Mouse (Mus musculus): ENCODE data around the gene Lrg1.
"Not testable (repeated sequence)": the region's sequence is repeated elsewhere in the genome, so short reads cannot be mapped to it uniquely, and the experiment has no call there.

The Lrg1 gene

DNA sequence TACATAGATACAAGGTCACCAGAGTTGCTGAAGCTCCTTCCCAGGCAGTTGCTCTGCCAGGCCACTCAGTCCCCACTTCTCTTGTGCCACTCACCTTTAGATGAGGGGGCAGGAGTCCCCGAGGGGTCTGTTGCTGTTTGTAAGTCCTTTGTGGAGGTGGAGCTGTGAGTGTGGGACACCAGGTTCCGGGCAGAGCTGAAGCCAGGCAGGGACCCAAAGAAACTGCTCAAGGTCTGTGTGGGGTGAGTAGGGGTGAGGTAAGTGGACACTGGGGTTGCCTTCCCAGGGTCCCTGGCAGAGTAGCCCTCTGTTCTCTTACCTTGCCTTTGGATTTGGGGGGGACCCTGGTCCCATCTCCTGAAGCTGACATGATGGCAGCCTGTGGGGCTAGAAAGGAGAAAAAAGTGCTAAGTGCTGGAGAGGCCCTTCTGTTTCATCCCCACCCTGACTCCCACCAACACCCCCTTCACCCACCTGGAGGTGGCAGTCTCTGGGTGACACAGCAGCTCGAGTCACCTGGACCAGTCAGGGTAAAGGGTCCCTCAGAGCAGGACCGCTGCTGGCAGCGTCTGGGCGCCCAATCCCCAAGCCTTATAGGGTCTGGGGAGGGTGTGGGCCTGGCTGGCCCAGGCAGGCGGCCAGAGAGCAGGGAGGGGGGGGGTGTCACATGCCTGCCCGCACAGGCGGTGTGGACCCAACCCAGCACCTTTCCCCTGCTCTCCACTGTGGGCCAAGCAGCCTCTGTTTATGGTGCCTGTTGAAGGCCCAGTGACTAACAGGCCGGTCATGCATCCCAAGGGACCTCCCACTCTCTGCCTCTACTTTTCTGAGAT lies 12.4 kb downstream of the Lrg1 start, which contains the start of gene Plin4:
Plin4 (minus strand) TSS at position 585 of the 833 bp plus-strand sequence.
- DNase-seq (ENCODE audit: low read depth, low spot score), result no peak

DNA sequence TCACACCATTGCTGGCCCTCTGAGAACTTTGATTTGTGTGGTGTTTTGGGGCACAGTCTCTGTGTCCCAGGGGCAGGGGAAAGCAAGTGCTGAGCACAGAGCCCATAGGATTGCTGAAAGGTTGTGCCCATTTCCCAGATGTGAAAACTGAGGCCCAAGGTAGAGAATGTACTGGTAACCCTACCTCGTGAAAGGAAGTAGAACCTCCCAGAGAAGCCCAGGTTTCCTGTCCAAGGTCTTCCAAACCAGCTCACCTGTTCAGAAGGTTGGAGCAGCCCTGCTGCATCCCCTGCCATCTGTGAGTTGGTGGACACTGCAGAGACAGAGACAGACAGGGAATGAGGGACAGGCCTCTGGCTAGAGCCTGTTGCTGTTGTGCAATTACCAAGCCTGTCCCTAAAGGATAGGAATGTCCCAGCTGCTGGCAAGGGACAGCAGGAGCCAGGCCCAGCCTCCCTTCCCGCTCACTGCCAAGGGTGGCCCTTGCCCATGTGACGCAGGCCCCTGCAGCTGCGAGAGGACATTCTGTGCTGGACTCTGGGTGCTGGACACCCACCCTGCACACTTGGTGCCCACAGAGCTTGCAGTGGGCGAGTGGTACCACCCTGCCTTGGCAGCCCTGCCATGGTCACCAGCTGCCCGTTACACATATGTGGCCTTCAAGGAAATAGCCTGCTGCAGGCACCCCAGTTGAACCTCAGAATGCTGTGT lies 13.3 kb downstream of the Lrg1 start:
- no peak for DNase-seq (ENCODE audit: low read depth, low spot score)

DNA sequence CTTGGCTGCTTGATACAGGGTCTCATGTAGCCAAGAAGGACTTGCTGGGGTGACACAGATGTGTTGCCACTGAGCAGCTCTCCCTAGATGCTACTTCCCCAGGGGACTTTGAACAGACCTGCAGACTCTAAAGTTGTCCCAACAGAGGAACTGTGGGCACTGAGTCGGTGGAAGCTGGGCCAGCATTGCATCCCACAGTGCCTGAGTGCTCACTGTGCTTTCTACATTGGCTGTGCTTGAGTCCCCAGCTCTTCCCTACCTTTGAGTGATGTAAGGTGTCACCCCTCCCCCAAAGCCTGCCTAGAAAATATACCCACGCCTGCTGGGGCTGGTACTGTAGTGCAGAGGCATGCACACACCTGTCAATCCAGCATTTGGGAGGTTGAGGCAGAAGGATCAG lies 14.1 kb downstream of the Lrg1 start:
- no peak for DNase-seq (ENCODE audit: low read depth, low spot score)

DNA sequence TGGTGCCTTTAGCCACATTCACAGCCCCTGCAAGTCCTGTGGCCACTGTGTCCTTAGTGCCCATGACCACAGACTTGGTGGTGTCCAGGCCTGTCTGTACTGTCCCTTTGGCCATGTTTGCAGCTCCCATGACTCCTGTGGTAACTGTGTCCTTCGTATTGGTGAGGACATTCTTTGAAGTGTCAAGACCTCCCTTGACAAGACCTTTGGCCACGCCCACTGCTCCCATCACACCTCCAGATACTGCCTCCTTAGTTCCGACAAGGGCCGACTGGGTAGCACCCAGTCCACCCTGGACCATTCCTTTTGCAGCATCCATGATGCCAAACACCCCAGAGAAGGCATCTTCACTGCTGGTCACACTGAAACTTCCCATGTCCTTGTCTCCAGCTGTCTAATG lies 14.8 kb downstream of the Lrg1 start:
- no peak for DNase-seq (ENCODE audit: low read depth, low spot score)

DNA sequence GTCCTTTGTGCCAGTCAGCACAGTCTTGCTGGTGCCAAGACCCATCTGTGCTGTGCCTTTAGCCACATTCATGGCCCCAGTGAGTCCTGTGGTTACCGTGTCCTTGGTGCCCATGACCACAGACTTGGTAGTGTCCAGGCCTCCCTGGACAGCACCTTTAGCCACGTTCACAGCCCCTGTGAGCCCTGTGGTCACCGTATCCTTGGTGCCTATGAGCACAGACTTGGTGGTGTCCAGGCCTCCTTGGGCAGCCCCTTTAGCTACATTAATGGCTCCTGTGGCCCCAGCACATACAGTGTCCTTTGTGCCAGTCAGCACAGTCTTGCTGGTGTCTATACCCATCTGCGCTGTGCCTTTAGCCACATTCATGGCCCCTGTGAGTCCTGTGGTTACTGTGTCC lies 15.4 kb downstream of the Lrg1 start:
- DNase-seq (ENCODE audit: low read depth, low spot score), result not testable (repeated sequence)

DNA sequence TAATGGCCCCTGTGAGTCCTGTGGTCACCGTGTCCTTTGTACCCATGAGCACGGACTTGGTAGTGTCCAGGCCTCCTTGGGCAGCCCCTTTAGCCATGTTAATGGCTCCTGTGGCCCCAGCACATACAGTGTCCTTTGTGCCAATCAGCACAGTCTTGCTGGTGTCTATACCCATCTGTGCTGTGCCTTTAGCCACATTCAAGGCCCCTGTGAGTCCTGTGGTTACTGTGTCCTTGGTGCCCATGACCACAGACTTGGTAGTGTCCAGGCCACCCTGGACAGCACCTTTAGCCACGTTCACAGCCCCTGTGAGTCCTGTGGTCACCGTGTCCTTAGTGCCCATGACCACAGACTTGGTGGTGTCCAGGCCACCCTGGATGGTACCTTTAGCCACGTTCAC lies 17.0 kb downstream of the Lrg1 start:
- DNase-seq (ENCODE audit: low read depth, low spot score), result not testable (repeated sequence)

DNA sequence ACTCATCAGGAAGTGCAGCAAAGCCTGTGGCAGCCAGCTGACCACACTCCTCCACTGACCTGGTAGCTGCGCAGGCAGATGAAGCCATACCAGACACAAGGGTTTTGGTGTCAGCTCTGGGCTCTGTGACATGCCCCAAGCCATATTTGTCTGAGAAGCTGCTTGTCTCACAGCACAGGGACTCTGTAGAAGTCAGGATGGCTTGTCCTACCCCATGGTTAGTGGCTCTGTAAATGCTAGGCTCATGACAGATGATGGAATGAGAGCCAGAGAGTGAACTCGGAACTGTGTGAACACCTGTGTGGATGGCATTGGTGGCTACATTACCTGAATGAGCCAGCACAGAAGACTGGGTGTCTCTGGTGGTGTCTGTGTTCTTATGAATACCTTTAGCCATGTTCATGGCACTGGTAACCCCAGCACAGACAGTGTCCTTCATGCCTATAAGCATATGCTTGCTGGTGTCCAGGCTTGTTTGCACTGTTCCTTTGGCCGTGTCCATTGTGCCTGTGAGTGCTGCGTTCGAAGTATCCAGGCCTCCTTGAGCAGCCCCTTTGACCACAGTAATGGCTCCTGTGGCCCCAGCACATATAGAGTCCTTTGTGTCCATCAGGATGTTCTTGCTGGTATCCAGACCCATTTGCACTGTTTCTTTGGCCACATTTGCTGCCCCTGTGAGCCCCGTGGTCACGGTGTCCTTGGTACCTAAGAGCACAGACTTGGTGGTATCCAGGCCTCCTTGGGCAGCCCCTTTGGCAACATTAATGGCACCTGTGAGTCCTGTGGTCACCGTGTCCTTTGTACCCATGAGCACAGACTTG lies 18.1 kb downstream of the Lrg1 start:
- DNase-seq (ENCODE audit: low read depth, low spot score), result no peak

DNA sequence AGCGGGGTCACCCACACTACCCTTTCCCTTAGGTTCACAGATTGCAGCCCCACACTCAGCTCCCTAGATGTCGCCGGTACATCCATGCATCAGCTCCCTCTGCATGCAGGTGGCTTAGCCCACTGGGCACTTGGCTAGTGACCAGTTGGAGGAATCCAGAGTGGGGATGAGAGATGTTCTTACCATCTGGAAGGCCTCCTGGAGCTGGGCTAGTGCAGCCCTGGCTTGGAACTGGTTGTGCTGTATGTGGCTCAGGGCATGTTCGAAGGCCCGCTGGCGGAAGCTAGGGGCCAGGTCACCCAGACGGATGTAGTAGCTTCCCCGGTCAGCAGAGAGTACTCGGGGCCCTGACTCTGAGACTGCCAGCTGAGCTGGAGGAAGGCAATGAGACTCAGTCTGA lies 18.9 kb downstream of the Lrg1 start:
- DNase-seq (ENCODE audit: low read depth, low spot score), result no peak

DNA sequence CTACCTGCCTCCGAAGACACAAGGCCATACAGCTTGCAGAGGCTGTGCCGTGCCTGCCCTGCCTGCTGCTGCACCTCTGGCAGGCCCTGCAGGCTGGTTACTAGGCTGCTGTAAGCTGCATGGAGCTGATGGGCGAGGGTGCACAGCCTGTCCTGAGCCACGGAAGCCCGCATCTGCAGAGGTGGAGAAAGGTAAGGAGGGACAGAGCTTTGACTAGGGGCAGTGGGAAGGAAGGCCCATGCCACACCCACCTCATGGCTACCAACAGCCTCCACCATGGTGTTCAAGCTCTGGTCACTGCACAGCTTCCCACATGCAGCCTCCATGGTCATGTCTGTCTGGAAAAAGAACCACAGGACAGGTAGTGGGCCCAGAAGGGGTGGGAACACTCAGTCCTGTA lies 19.6 kb downstream of the Lrg1 start:
- DNase-seq (ENCODE audit: low read depth, low spot score), result no peak

DNA sequence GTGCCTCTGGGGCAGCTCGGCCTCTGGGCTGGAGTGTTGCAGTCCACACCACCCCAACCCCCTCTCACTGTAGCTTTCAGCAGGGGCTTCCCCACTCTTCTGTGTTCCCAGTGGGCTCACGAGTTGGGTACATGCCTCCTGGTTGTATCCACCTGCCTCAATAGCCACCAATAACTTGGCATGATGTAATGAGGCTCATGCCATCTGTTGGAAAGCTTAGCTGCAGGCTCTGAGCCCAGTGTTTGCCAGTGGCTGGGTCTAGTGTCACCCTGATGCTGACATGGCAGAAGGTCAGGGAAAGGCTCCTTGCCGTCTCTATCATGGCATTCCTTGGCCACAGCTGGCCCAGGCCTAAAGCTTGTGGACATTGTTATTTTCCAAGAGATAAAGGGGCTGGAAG lies 21.0 kb downstream of the Lrg1 start:
- no peak for DNase-seq (ENCODE audit: low read depth, low spot score)

DNA sequence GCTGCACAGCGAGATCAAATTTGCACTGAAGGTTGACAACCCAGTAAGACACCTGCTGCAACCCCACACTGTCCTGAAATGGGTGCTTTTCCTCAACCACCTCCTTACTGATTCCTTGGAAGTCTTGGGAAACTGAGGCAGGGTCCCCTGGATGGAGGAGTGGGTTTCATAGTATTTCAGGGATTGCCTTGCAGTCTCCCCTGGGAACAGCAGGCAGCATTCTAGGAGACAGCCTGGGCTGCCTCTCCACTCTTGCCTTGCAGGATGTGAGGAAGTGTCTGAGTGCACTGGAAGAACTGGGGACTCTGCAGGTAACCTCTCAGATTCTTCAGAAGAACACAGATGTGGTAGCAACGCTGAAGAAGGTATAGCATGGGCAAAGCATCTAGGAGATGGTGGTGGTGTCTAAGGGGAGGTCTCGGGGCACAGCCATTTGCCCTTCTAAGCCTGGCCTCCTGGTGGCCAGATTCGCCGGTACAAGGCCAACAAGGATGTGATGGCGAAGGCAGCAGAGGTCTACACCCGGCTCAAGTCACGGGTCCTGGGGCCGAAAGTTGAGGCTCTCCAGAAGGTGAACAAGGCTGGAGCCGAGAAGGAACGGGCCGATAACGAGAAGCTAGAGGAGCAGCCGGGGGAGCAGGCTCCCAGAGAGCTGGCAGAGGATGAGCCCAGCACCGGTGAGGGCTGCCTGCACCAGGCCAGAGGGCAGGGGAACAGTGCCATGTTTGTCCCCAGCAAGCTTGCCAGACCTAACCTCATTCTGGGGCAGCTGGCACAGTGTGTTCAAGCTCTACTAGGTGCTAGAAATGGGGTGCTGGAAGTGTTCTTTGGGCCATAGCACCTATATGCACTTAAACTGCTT lies 22.9 kb downstream of the Lrg1 start:
- no peak for DNase-seq (ENCODE audit: low read depth, low spot score)

DNA sequence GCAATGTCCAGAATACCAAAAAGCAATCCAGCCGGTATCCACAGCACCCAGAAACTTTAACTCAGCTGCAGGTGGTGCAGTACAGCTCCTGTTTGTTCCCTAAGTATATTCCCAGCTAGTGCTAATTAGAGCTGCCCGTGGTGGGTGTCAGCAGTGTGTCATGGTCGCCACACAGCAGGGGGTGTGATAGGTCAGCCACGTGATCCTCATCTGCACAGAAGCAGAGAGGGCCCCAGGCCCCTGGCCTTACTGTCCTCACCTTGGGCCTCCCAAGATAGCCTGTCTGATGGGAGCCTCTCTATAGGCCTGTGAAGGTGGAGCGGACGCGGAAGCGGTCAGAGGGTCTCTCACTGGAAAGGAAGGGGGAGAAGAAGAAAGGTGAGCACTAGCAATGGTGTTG lies 23.6 kb downstream of the Lrg1 start:
- DNase-seq (ENCODE audit: low read depth, low spot score), result no peak

DNA sequence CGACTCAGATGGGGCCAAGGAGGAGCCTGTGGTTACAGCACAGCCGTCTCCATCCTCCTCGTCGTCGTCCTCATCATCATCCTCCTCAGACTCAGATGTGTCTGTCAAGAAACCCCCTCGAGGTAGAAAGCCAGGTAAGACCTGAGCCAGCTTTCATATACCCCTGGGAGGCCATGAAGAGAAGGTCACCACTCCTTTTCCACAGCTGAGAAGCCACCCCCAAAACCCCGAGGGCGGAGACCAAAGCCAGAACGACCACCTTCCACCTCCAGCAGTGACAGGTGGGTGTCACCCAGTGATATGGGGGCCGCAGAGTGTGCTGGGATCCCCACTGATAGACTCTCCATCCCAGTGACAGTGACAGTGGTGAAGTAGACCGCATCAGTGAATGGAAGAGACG lies 24.9 kb downstream of the Lrg1 start:
- no peak for DNase-seq (ENCODE audit: low read depth, low spot score)

DNA sequence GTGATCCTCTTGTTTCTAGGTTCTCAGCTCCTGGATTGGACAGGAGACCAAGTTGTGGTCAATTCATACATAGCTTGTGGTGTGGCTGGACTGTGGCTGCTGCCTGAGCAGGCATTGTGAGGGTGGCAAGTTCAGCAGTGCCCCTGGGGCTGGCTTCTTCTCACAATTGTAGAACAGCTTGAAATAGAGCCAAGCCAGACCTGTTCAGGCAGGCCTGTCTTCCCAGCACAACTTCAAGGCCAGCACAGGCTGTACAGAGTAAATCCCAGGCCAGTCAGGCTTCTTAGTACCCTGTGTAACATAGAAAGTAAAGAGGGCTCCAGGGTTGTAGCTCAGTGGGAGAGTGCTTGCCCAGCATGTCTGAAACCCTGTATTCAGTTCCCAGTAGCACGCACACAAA lies 29.0 kb downstream of the Lrg1 start:
- DNase-seq (ENCODE audit: low read depth, low spot score), result no peak

DNA sequence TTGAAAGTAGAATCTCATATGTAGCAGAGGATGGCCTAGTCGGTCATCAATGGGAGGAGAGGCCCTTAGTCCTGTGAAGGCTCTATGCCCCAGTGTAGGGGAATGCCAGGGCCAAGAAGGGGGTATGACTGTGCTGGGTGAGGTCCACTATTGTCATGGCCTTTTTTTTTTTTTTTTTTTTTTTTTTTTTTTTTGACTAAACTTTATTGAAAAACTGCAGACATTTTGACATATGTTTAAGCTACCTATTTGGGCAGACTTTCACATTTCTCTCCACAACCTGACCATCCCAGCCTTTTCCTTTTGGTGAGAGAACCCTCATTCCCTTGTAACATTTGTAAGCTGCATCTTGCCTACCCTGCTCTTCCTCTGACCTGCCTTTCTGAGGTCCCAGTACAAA lies 29.5 kb downstream of the Lrg1 start:
- DNase-seq (ENCODE audit: low read depth, low spot score), result no peak

DNA sequence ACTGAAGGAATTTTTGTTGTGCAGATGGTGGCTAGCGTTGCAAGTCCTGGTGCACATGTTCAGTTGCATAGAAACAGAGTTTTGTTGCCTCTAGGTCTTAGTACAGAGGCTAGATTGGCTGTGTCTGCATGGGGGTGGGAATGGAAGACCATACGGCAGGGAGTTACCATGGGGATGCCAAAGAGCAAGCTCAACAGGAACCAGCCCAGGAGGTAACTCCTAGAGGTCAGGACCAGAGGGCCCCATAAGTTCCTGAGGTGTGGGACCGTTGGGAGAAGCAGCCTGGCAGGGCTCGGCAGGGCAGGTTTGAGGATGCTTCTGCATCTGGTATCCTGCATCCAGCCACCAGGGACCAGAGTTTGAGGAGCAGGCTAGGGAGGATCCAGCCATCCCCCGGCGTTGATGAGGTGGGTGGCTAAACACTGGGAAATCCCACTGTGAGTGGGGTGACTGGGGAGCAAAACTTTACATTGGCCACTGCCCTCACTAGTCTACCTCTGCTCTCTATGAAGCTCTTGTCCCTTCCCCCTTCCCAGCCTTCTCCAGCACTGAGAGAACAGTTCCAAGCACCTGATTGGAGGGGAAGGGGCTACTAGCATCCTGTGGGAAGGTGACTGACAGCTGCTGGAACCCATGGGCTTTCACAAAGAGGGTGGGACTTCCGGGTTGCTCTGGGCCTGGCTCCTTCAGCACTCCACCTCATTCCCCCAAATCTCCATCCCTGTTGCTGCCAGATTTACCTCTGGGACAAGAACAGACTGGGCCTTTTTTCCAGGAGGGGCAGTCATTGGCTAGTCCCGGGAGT lies 40.8 kb downstream of the Lrg1 start:
- no peak for DNase-seq (ENCODE audit: low read depth, low spot score)

DNA sequence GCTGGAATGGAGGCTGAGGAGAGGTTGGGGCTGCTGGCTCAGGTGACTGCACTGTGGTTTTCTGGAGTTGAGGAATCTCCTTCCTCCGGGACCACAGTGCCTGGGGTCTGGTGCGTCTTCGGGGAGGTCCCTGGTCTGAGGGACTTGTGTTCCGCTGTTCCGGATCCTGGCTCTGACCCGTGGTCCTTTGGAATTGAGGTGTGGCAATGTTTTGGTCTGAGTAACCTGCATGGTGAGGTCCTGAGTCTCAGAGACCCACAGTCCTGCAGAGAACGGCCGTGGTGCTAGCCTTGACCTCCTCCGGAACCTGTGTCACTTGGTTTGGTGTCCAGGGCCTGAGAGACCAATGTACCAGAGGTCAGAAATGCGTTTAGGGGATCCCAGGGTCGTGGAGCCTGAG lies 41.9 kb downstream of the Lrg1 start:
- no peak for DNase-seq (ENCODE audit: low read depth, low spot score)

DNA sequence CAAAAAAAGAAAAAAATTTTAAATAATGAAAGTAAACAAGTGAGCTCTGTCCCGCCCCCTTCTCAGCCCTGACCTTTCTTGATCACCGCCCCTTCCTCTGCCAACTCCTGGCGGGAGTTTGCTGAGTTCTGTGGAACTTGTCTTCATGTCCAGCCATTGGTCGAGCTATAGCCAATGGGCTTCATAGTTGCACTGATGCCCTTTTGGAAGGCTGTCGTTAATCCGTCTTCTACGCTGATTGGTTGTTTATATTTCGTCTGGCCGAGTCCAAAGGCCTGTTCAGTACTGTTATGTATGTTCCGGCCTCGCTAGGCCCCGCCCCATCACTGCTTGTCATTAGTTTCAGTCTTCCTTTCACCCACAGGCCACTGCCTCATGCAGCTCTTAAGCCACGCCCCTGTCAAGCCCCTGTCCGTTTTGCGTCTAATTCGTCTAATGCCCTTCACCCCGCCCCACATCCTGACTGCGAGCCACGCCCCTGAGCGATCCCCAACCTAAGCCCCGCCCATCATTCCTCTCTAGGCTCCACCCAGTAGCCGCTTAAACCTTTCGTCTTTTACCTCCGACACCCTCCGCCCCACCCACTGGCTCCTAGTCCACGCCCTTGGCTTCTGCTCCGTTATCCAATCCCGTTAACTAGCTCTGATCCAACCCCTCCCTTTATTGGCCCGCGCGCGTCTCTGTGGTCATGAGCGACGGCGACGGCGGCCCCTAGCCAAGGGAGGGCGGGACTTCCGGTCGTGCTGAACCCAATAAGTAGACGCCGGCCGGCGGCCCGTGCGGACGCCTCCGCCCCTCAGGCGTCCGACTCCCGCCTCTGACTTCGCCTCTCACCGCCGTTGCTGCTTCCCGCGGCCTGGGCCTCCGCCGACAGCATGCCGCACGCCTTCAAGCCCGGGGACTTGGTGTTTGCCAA lies 42.7 kb downstream of the Lrg1 start, which contains the start of gene Hdgfl2:
Hdgfl2 (plus strand) TSS at position 755 of the 916 bp plus-strand sequence.
- peak; percentile 100 for DNase-seq (ENCODE audit: low read depth, low spot score)

DNA sequence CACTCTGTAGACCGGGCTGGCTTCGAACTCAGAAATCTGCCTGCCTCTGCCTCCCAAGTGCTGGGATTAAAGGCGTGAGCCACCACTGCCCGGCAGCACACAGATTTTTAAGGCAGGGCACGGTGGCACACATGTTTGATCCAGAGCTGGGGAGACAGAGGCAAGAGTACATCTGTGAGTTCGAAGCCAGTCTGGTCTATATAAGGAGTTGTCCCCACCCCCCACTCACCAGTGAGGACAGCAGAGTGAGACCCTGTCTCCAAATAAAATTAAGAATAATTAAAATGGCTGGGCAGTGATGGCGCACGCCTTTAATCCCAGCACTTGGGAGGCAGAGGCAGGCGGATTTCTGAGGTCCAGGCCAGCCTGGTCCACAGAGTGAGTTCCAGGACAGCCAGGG lies 43.4 kb downstream of the Lrg1 start:
- peak; percentile 24 for DNase-seq (ENCODE audit: low read depth, low spot score)
